Mouse (Mus musculus): ENCODE data around the gene 2310022A10Rik. TPM values are rescaled to one million over a fixed set of nuclear protein-coding genes. Genes with fewer than 3 reads are reported as not detected.
A peak's percentile ranks its signal among the peaks of the same experiment; 100 is the strongest.

2310022A10Rik gene
- total RNA-seq, 2 experiments from 2014 or later: 30.3 to 31.3 TPM

GRCm38 (mm10) chr7:27580380-27581174, 27.5 kb downstream of the 2310022A10Rik start:
- ATAC-seq (replicated peaks; ENCODE audit: low FRiP score, low TSS enrichment, poor library complexity, severe bottlenecking): no peak

GRCm38 (mm10) chr7:27586861-27587260, 33.8 kb downstream of the 2310022A10Rik start:
- no peak for ATAC-seq (replicated peaks; ENCODE audit: low FRiP score, low TSS enrichment, poor library complexity, severe bottlenecking)

GRCm38 (mm10) chr7:27587741-27588140, 34.7 kb downstream of the 2310022A10Rik start:
- ATAC-seq (replicated peaks; ENCODE audit: low FRiP score, low TSS enrichment, poor library complexity, severe bottlenecking): no peak

GRCm38 (mm10) chr7:27590088-27590487, 37.1 kb downstream of the 2310022A10Rik start:
- ATAC-seq (replicated peaks; ENCODE audit: low FRiP score, low TSS enrichment, poor library complexity, severe bottlenecking): no peak

- no peak for ATAC-seq (replicated peaks; ENCODE audit: low FRiP score, low TSS enrichment, poor library complexity, severe bottlenecking)
These were observed 37.7 kb downstream of the 2310022A10Rik start for GRCm38 (mm10) chr7:27590566-27591213.

- ATAC-seq (replicated peaks; ENCODE audit: low FRiP score, low TSS enrichment, poor library complexity, severe bottlenecking): peak; percentile 79
These were observed 38.5 kb downstream of the 2310022A10Rik start, which contains the start of gene Akt2 for GRCm38 (mm10) chr7:27591266-27592216. Akt2 (plus strand) TSS chr7:27591552.

- ATAC-seq (replicated peaks; ENCODE audit: low FRiP score, low TSS enrichment, poor library complexity, severe bottlenecking): peak; percentile 55
These were observed 39.3 kb downstream of the 2310022A10Rik start for GRCm38 (mm10) chr7:27592217-27592929.

- no peak for ATAC-seq (replicated peaks; ENCODE audit: low FRiP score, low TSS enrichment, poor library complexity, severe bottlenecking)
These were observed 40.1 kb downstream of the 2310022A10Rik start for GRCm38 (mm10) chr7:27592934-27593645.

- no peak for ATAC-seq (replicated peaks; ENCODE audit: low FRiP score, low TSS enrichment, poor library complexity, severe bottlenecking)
These were observed 43.8 kb downstream of the 2310022A10Rik start for GRCm38 (mm10) chr7:27596586-27597503.

GRCm38 (mm10) chr7:27598053-27598452, 45.0 kb downstream of the 2310022A10Rik start:
- no peak for ATAC-seq (replicated peaks; ENCODE audit: low FRiP score, low TSS enrichment, poor library complexity, severe bottlenecking)

GRCm38 (mm10) chr7:27601628-27602027, 48.6 kb downstream of the 2310022A10Rik start:
- ATAC-seq (replicated peaks; ENCODE audit: low FRiP score, low TSS enrichment, poor library complexity, severe bottlenecking): no peak

- no peak for ATAC-seq (replicated peaks; ENCODE audit: low FRiP score, low TSS enrichment, poor library complexity, severe bottlenecking)
These were observed 49.1 kb downstream of the 2310022A10Rik start for GRCm38 (mm10) chr7:27602161-27602560.

- no peak for ATAC-seq (replicated peaks; ENCODE audit: low FRiP score, low TSS enrichment, poor library complexity, severe bottlenecking)
These were observed 49.8 kb downstream of the 2310022A10Rik start for GRCm38 (mm10) chr7:27602835-27603234.

- ATAC-seq (replicated peaks; ENCODE audit: low FRiP score, low TSS enrichment, poor library complexity, severe bottlenecking): no peak
These were observed 51.8 kb downstream of the 2310022A10Rik start for GRCm38 (mm10) chr7:27604661-27605348.

GRCm38 (mm10) chr7:27605499-27606285, 52.7 kb downstream of the 2310022A10Rik start:
- ATAC-seq (replicated peaks; ENCODE audit: low FRiP score, low TSS enrichment, poor library complexity, severe bottlenecking): no peak

Data from megakaryocyte-erythroid progenitor cell, adult 5-6 weeks (primary cell).